ENCODE assay signal across 9 mouse cellular contexts in the genomic region with DNA sequence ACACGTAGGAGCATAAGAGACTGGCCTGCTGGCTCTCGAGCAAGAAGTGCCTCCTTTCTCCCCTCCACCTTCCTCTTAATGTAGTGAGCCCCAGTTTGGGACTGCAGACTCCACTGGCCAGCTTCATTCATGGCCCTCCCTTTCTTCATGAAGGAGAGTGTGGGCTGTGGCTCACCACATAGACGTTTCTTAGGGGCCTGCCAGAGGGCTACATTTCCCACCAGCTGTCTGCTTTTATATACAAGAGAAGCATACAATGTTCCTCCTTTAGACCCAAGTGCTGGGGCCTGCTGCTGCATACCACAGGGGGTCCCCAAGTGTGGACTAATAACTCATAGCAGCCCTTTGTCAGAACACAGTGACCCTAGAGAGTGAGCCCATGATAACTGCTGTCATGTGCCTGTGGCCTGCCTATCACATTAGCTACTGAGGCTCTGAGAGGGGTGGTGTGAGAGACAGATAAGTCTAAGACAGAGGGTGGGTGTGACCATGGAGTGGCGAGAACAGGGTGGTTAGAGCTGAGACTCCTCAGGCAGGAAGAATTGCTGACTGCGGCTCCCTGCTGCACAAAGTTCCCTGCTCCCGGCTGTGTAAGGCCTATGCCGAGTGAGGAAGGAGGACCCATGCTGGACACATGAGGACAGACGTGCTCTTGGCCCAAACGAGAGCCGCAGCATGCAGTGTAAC.
DNase-seq lines count a peak whose midpoint lies in the region; ATAC-seq and TF ChIP-seq lines count a peak whose summit lies in the region.
"Had no signal": no experiment of that assay in that cellular context is flagged by ENCODE, and none has a peak within 500 bp of the region (broad histone marks: within the 10 kb centered on the region; RNA-seq: fewer than 3 reads in every experiment).

No protein-coding gene starts in this region.

- peaks cover 31% of the 10 kb centered on the region; the same call in 1 of the 2 replicates for H3K36me3 ChIP-seq in heart, postnatal 0 days (replicated peaks; ENCODE audit: control insufficient read depth, insufficient read depth, low read length)

- no peaks in the 10 kb centered on the region for H3K9me3 ChIP-seq in heart, postnatal 0 days (replicated peaks; ENCODE audit: control insufficient read depth, low read length)

- H3K4me2 ChIP-seq in heart, postnatal 0 days (ENCODE audit: low read depth, low read length), result no peak overlapping the region

- intact Hi-C loops in heart, postnatal 25 days (cut with DNase I), result no loop called here

- no peak for TF ChIP-seq EP300 in heart, postnatal 0 days (IDR thresholded peaks at IDR 0.05; ENCODE audit: low read depth)

- ATAC-seq in heart, postnatal 0 days (ENCODE audit: insufficient read depth, low read depth), result peak; percentile 34; the same call in 1 of the 2 replicates
- ATAC-seq in megakaryocyte, adult 5-6 weeks (ENCODE audit: poor library complexity, severe bottlenecking), result peak; percentile 20

- peak; percentile 32 to 53 for DNase-seq in heart, adult 18-20 months
- no peak for DNase-seq in heart, postnatal 25 days (ENCODE audit: low spot score)
- DNase-seq in heart, postnatal 0 days (ENCODE audit: low spot score), result no peak
- DNase-seq in adrenal gland, adult (ENCODE audit: inconsistent age in 2 of 2, low spot score in 1 of 2), result no peak
- DNase-seq in urinary bladder, postnatal 25 days (ENCODE audit: low spot score), result no peak
- DNase-seq in gastrocnemius, adult 8-10 months (ENCODE audit: low spot score in 2 of 2), result no peak
- DNase-seq: cerebellum, adult 11 months had no signal

- H3K4me1 ChIP-seq in bone marrow, adult 2 months (ENCODE audit: control insufficient read depth, insufficient read depth, low read length), result peaks cover 7% of the 10 kb centered on the region
- H3K4me1 ChIP-seq in heart, postnatal 0 days (ENCODE audit: control insufficient read depth, insufficient read depth), result peaks cover 39% of the 10 kb centered on the region

- no peak overlapping the region for H3K9ac ChIP-seq in heart, postnatal 0 days (replicated peaks; ENCODE audit: low read depth, low read length)

- H3K4me3 ChIP-seq in bone marrow, adult 2 months (replicated peaks; ENCODE audit: control insufficient read depth, low read depth, low read length), result no peak overlapping the region
- H3K4me3 ChIP-seq in heart, postnatal 0 days (ENCODE audit: low read depth, low read length), result no peak overlapping the region

- H3K27ac ChIP-seq in bone marrow, adult 2 months (ENCODE audit: control insufficient read depth, insufficient read depth, low read depth, low read length, poor library complexity), result peak overlapping the region; percentile 73
- H3K27ac ChIP-seq in heart, postnatal 0 days (ENCODE audit: low read depth), result peak overlapping the region; percentile 76; the same call in 1 of the 2 replicates

- 27% methylated on average over 10 of the region's 10 CpGs for WGBS in bone marrow, adult 2 months
- 52% methylated on average over 10 of the region's 10 CpGs for WGBS in heart, postnatal 0 days

- TF ChIP-seq POLR2A in bone marrow, adult 2 months (IDR thresholded peaks at IDR 0.05; ENCODE audit: borderline replicate concordance, control insufficient read depth, low read depth, low read length), result peak; percentile 47; the same call in 1 of the 2 replicates

- no peaks in the 10 kb centered on the region for H3K27me3 ChIP-seq in heart, postnatal 0 days (ENCODE audit: control insufficient read depth, insufficient read depth, low read length)

- no peak for TF ChIP-seq CTCF in bone marrow, adult 2 months (IDR thresholded peaks at IDR 0.05; ENCODE audit: control insufficient read depth, insufficient read depth, low read length)
- no peak for TF ChIP-seq CTCF in heart, postnatal 0 days (IDR thresholded peaks at IDR 0.05; ENCODE audit: low read depth)

Comparison
In these comparisons a context has a peak if more than half of its experiments do, and no peak if none do; other contexts are left out.
1. DNase-seq: peak in heart, adult 18-20 months (2 of 2); none in heart, postnatal 25 days (single experiment), heart, postnatal 0 days (single experiment), adrenal gland, adult (0 of 2), urinary bladder, postnatal 25 days (single experiment) and gastrocnemius, adult 8-10 months (0 of 2).